Mouse (Mus musculus) intestine, embryonic 14.5 days (tissue): ENCODE results near the gene Tcf20. TPM values are rescaled to one million over a fixed set of nuclear protein-coding genes. Genes with fewer than 3 reads are reported as not detected.
"Not testable (repeated sequence)": the region's sequence is repeated elsewhere in the genome, so short reads cannot be mapped to it uniquely, and the experiment has no call there.

ENCODE experiments used
- ATAC-seq: fragments of 200-750 bp; cut with Nextera tagmentation; replicated peaks from 2 replicates; pipeline ENCODE4 v1.8.0; 2017; ENCODE audit warnings: low read depth, moderate number of reproducible peaks, moderate TSS enrichment, moderate library complexity; ENCODE audit not compliant: low FRiP score, low TSS enrichment
- DNase-seq: peaks from one replicate; pipeline ENCODE4 v3.0.0-alpha.2; 2018; ENCODE audit warnings: low spot score
- H3K27ac ChIP-seq: fragments of 300-500 bp; sonication (generic); 2 replicates; pipeline ENCODE4 v1.5.1; 2014; ENCODE audit warnings: low read depth, mild to moderate bottlenecking, control low read depth
- H3K27me3 ChIP-seq: fragments of 300-500 bp; sonication (generic); replicated peaks from 2 replicates; pipeline ENCODE4 v1.6.1; 2014; ENCODE audit warnings: low read length, control low read depth; ENCODE audit not compliant: control insufficient read depth, insufficient read depth
- H3K36me3 ChIP-seq: fragments of 300-500 bp; sonication (generic); 2 replicates; pipeline ENCODE4 v1.6.1; 2014; ENCODE audit warnings: low read length, control low read depth; ENCODE audit not compliant: control insufficient read depth, insufficient read depth
- H3K4me1 ChIP-seq: fragments of 300-500 bp; sonication (generic); replicated peaks from 2 replicates; pipeline ENCODE4 v1.6.1; 2014; ENCODE audit warnings: low read length, control low read depth, mixed read lengths; ENCODE audit not compliant: control insufficient read depth, insufficient read depth
- H3K4me2 ChIP-seq: fragments of 300-500 bp; sonication (generic); 2 replicates; pipeline ENCODE4 v1.6.1; 2014; ENCODE audit warnings: low read length
- H3K4me3 ChIP-seq: fragments of 300-500 bp; sonication (generic); 2 replicates; pipeline ENCODE4 v1.5.1; 2014; ENCODE audit warnings: low read depth, low read length, control low read depth, mixed read lengths
- H3K9ac ChIP-seq: fragments of 300-500 bp; sonication (generic); 2 replicates; pipeline ENCODE4 v1.6.1; 2014; ENCODE audit warnings: mild to moderate bottlenecking, low read length
- H3K9me3 ChIP-seq: fragments of 300-500 bp; sonication (generic); 2 replicates; pipeline ENCODE4 v1.6.1; 2016; ENCODE audit warnings: low read length, control low read depth; ENCODE audit not compliant: control insufficient read depth
- WGBS: fragments of 180-500 bp; shearing (Covaris S2); extraction: QIAGEN DNeasy Blood & Tissue Kit; methylation state at CpG from one replicate; pipeline ENCODE4 v1.1.7; 2014; 5-methylcytosine and 5-hydroxymethylcytosine counted together
- polyA plus RNA-seq: library from polyadenylated mRNA; unstranded; fragments of >200 nt; fragmentation: Nextera tagmentation; extraction: Ambion mirVana; gene quantifications from 2 replicates; pipeline ENCODE4 v1.2.1, GENCODE M21; 2014

The Tcf20 gene
- polyA plus RNA-seq, 1 experiment from 2014 or later, result 11.7 TPM

- whole genome bisulfite sequencing, result 83% methylated on average over 2 of the region's 2 CpGs
- Histone ChIP-seq H3K27ac (no peak overlapping the region), H3K4me2 (no peak overlapping the region), H3K9ac (no peak overlapping the region), H3K4me1 (0 out of 2 replicates have a peak, but pooled peaks cover 3% of the 10 kb centered on the region), H3K4me3 (no peak overlapping the region), H3K36me3 (no peaks in the 10 kb centered on the region), H3K9me3 (no peaks in the 10 kb centered on the region), H3K27me3 (no peaks in the 10 kb centered on the region)
- ATAC-seq (no peak), DNase-seq (no peak)
Observed at GRCm38 (mm10) chr15:82876863-82877262, 110.8 kb downstream of the Tcf20 start.

GRCm38 (mm10) chr15:82872037-82872436 is 115.6 kb downstream of the Tcf20 start:
- 94% methylated on average over 1 of the region's 1 CpGs for WGBS
- no peak for DNase-seq
- H3K4me2 ChIP-seq, result no peak overlapping the region
- H3K9ac ChIP-seq, result no peak overlapping the region
- no peak for ATAC-seq
- no peaks in the 10 kb centered on the region for H3K36me3 ChIP-seq
- H3K4me3 ChIP-seq, result no peak overlapping the region
- H3K27me3 ChIP-seq, result no peaks in the 10 kb centered on the region
- no peaks in the 10 kb centered on the region; the same call in 1 of the 2 replicates for H3K4me1 ChIP-seq
- no peaks in the 10 kb centered on the region for H3K9me3 ChIP-seq
- no peak overlapping the region for H3K27ac ChIP-seq

DNA sequence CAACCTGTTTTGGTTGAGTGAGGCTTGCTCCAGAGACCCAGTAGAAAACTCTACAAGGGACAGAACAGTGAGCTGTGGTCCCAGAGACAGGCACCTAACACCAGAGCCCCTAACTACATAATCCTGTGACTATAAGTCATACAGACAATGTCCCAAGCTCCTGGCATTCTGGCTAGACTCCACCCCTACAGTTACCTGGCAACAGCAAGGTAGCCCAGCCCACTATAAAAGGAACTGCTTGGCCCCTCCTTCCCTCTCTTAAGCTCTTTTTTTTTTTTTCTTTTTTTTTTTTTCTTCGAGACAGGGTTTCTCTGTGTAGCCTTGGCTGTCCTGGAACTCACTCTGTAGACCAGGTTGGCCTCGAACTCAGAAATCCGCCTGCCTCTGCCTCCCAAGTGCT is 121.4 kb downstream of the Tcf20 start:
- not testable (repeated sequence) for H3K27me3 ChIP-seq, H3K9me3 ChIP-seq, H3K36me3 ChIP-seq, H3K4me2 ChIP-seq, H3K4me1 ChIP-seq, DNase-seq, ATAC-seq, H3K27ac ChIP-seq, H3K4me3 ChIP-seq, H3K9ac ChIP-seq
- WGBS, result 89% methylated on average over 3 of the region's 3 CpGs

GRCm38 (mm10) chr15:82863674-82864073 is 124.0 kb downstream of the Tcf20 start:
- DNase-seq, result no peak
- 72% methylated on average over 1 of the region's 1 CpGs for WGBS
- no peaks in the 10 kb centered on the region; the same call in 1 of the 2 replicates for H3K4me1 ChIP-seq
- no peaks in the 10 kb centered on the region for H3K27me3 ChIP-seq
- H3K9me3 ChIP-seq, result peaks cover 3% of the 10 kb centered on the region; the same call in 1 of the 2 replicates
- ATAC-seq, result no peak
- no peak overlapping the region for H3K4me3 ChIP-seq
- H3K27ac ChIP-seq, result no peak overlapping the region
- no peaks in the 10 kb centered on the region for H3K36me3 ChIP-seq
- H3K9ac ChIP-seq, result no peak overlapping the region
- no peak overlapping the region for H3K4me2 ChIP-seq

GRCm38 (mm10) chr15:82856652-82857378 is 130.9 kb downstream of the Tcf20 start:
- no peak overlapping the region for H3K27ac ChIP-seq
- ATAC-seq, result no peak
- no peak overlapping the region for H3K4me2 ChIP-seq
- H3K36me3 ChIP-seq, result peaks cover 50% of the 10 kb centered on the region
- H3K4me3 ChIP-seq, result no peak overlapping the region
- DNase-seq, result no peak
- WGBS, result 61% methylated on average over 11 of the region's 11 CpGs
- no peaks in the 10 kb centered on the region for H3K9me3 ChIP-seq
- no peaks in the 10 kb centered on the region for H3K27me3 ChIP-seq
- H3K4me1 ChIP-seq, result no peaks in the 10 kb centered on the region
- no peak overlapping the region for H3K9ac ChIP-seq

DNA sequence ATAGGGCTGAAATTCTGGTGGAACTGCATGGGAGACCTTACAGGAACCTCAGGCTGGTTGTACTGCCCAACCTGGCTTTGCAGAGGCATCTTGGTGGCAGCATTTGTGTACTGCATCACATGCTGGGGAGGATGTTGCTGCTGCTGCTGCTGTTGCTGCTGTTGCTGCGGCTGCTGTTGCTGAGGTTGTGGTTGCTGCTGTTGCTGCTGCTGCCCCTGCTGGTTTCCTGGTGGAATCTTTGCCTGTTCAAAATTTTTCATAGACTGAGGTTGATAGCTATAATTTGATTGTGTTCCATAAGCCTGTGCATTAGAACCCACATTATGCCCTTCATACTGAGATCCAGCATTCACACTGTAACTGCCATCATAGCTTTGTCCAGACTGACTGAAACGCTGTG is 131.6 kb downstream of the Tcf20 start:
- Histone ChIP-seq H3K27ac (no peak overlapping the region), H3K36me3 (peaks cover 58% of the 10 kb centered on the region), H3K4me1 (no peaks in the 10 kb centered on the region), H3K9ac (no peak overlapping the region), H3K4me2 (no peak overlapping the region), H3K27me3 (no peaks in the 10 kb centered on the region), H3K9me3 (no peaks in the 10 kb centered on the region), H3K4me3 (no peak overlapping the region)
- WGBS, result 87% methylated on average over 2 of the region's 2 CpGs
- DNase-seq (no peak), ATAC-seq (no peak)

GRCm38 (mm10) chr15:82839146-82839545 is 148.5 kb downstream of the Tcf20 start:
- Histone ChIP-seq H3K4me2 (no peak overlapping the region), H3K9ac (no peak overlapping the region), H3K36me3 (no peaks in the 10 kb centered on the region), H3K4me3 (no peak overlapping the region), H3K9me3 (no peaks in the 10 kb centered on the region), H3K4me1 (no peaks in the 10 kb centered on the region), H3K27ac (no peak overlapping the region), H3K27me3 (no peaks in the 10 kb centered on the region)
- DNase-seq (no peak), ATAC-seq (no peak)
- 90% methylated on average over 3 of the region's 3 CpGs for whole genome bisulfite sequencing

DNA sequence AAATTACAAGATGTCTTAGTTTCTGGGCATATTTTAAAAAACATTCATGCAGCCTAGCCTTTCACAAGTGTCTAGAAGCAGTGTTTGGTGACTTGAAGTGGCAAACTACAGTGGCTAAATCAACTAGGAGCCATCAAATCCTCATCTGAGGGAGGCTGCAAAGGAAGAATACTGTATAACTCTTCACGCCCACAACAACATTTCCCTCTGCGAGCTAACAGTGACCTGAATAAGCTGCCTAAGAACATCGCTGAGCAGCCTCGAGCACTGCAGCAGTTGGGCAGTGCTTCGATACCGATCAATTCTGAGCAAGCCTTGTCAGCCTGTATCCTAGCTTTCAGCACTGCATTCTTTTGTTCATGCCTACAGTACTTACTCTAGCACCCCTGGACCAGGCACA is 157.8 kb downstream of the Tcf20 start:
- Histone ChIP-seq H3K4me1 (no peaks in the 10 kb centered on the region), H3K4me2 (no peak overlapping the region), H3K4me3 (no peak overlapping the region), H3K27me3 (no peaks in the 10 kb centered on the region), H3K9me3 (no peaks in the 10 kb centered on the region), H3K36me3 (peaks cover 4% of the 10 kb centered on the region; the same call in 1 of the 2 replicates), H3K9ac (no peak overlapping the region), H3K27ac (no peak overlapping the region)
- 91% methylated on average over 6 of the region's 6 CpGs for WGBS
- DNase-seq (no peak), ATAC-seq (no peak)

- no peak for DNase-seq
- no peaks in the 10 kb centered on the region for H3K27me3 ChIP-seq
- H3K4me2 ChIP-seq, result no peak overlapping the region
Observed at GRCm38 (mm10) chr15:82825866-82826265, 161.8 kb downstream of the Tcf20 start.

More at GRCm38 (mm10) chr15:82825866-82826265, 161.8 kb downstream of the Tcf20 start:
- Histone ChIP-seq H3K9ac (no peak overlapping the region), H3K36me3 (peaks cover 28% of the 10 kb centered on the region), H3K4me1 (no peaks in the 10 kb centered on the region; the same call in 1 of the 2 replicates), H3K9me3 (no peaks in the 10 kb centered on the region), H3K27ac (no peak overlapping the region), H3K4me3 (no peak overlapping the region)
- ATAC-seq, result no peak
